Mouse (Mus musculus) megakaryocyte-erythroid progenitor cell, adult 5 weeks (primary cell): Measurements from ENCODE around the gene Gm49361. TPM values are rescaled to one million over a fixed set of nuclear protein-coding genes. Genes with fewer than 3 reads are reported as not detected.

Source experiments
- polyA plus RNA-seq: library from polyadenylated mRNA; stranded (reverse); fragments of >175 nt; gene quantifications from 2 replicates; pipeline ENCODE4 v1.2.3, GENCODE M21; 2012

Gm49361 gene
- polyA plus RNA-seq: not detected in 2 replicates

GRCm38 (mm10) chr14:57746001-57746771 lies at the start of gene Gm49361:
Gene Gm49361 (minus strand): TSS chr14:57746103.

GRCm38 (mm10) chr14:57758237-57758636 lies 12.3 kb upstream of the Gm49361 start, which contains the start of gene Lats2:
Gene Lats2 (minus strand): TSS chr14:57758388.

GRCm38 (mm10) chr14:57664822-57665627 lies 80.9 kb downstream of the Gm49361 start, which contains the start of gene Xpo4:
Gene Xpo4 (minus strand): TSS chr14:57665430.

Other genes with a start within 250 kb of the Gm49361 start
- gene Il17d, start 221.3 kb downstream of the Gm49361 start, polyA plus RNA-seq: 0.52 and 0.74 TPM in 2 replicates
- 0.95 and 1.6 TPM in 2 replicates for gene Eef1akmt1, start 174.5 kb downstream of the Gm49361 start, polyA plus RNA-seq
- 8.5 and 9.7 TPM in 2 replicates for gene Xpo4, start 80.7 kb downstream of the Gm49361 start, polyA plus RNA-seq
- 16.7 and 18.8 TPM in 2 replicates for gene Lats2, start 12.3 kb upstream of the Gm49361 start, polyA plus RNA-seq
- gene Sap18, start 52.1 kb upstream of the Gm49361 start, polyA plus RNA-seq: 432 and 458 TPM in 2 replicates
- 5.8 TPM in 2 replicates for gene Ska3, start 80.1 kb upstream of the Gm49361 start, polyA plus RNA-seq
- 217 and 236 TPM in 2 replicates for gene Mrpl57, start 80.1 kb upstream of the Gm49361 start, polyA plus RNA-seq
- 1.5 and 1.8 TPM in 2 replicates for gene Zdhhc20, start 144.2 kb upstream of the Gm49361 start, polyA plus RNA-seq